Mouse (Mus musculus) olfactory bulb, adult 2 months (tissue): ENCODE results near the gene Gm7714. TPM values are rescaled to one million over a fixed set of nuclear protein-coding genes. Genes with fewer than 3 reads are reported as not detected.
"Not testable (repeated sequence)": the region's sequence is repeated elsewhere in the genome, so short reads cannot be mapped to it uniquely, and the experiment has no call there.

ENCODE experiments used
- H3K27ac ChIP-seq: fragments of 200-500 bp; 2 replicates; pipeline ENCODE4 v1.5.1; 2012; ENCODE audit warnings: low read depth, low read length; ENCODE audit not compliant: insufficient read depth
- H3K4me1 ChIP-seq: fragments of 200-500 bp; 2 replicates; pipeline ENCODE4 v1.6.1; 2012; ENCODE audit warnings: low read length; ENCODE audit not compliant: control insufficient read depth, insufficient read depth
- H3K4me3 ChIP-seq: fragments of 200-500 bp; 2 replicates; pipeline ENCODE4 v1.5.1; 2012; ENCODE audit warnings: mild to moderate bottlenecking, low read depth, low read length, moderate library complexity; ENCODE audit not compliant: insufficient read depth
- CTCF ChIP-seq: fragments of 200-500 bp; IDR thresholded peaks from 2 replicates; pipeline ENCODE4 v1.5.1; 2012; ENCODE audit warnings: low read depth, mild to moderate bottlenecking, low read length, moderate library complexity; ENCODE audit not compliant: insufficient read depth
- POLR2A ChIP-seq: fragments of 200-500 bp; IDR thresholded peaks from 2 replicates; pipeline ENCODE4 v1.6.1; 2012; ENCODE audit warnings: mild to moderate bottlenecking, low read depth, low read length, moderate library complexity; ENCODE audit not compliant: insufficient read depth
- WGBS: fragments of 180-500 bp; shearing (Covaris S2); methylation state at CpG from one replicate; pipeline ENCODE4 v1.1.7; 2018; 5-methylcytosine and 5-hydroxymethylcytosine counted together
- polyA plus RNA-seq: library from polyadenylated mRNA; stranded (reverse); fragments of >200 nt; gene quantifications from 2 replicates; pipeline ENCODE4 v1.2.4, GENCODE M21; 2012; ENCODE audit warnings: low replicate concordance; ENCODE audit not compliant: missing spikeins, insufficient read depth, insufficient read length

Gene Gm7714
- not detected in 2 replicates for polyA plus RNA-seq

GRCm38 (mm10) chr5:88268619-88269018 is at the start of gene Gm7714:
Gm7714 (plus strand) TSS chr5:88268919.
- WGBS, result 69% methylated on average over 1 of the region's 1 CpGs

GRCm38 (mm10) chr5:88256475-88256874 is 12.2 kb upstream of the Gm7714 start:
- H3K27ac ChIP-seq, result no peak overlapping the region
- H3K4me3 ChIP-seq, result no peak overlapping the region
- no peaks in the 10 kb centered on the region for H3K4me1 ChIP-seq
- TF ChIP-seq POLR2A, result no peak
- WGBS, result 86% methylated on average over 1 of the region's 1 CpGs

More at GRCm38 (mm10) chr5:88268619-88269018, at the start of gene Gm7714:
- H3K4me3 ChIP-seq, result no peak within 1 kb of the TSS
- no peak within 1 kb of the TSS for H3K27ac ChIP-seq
- H3K4me1 ChIP-seq, result no peaks in the 10 kb centered on the region
- no peak for TF ChIP-seq CTCF
- no peak for TF ChIP-seq POLR2A

- H3K4me1 ChIP-seq, H3K4me3 ChIP-seq, H3K27ac ChIP-seq: not testable (repeated sequence)
- 58% methylated on average over 3 of the region's 3 CpGs for WGBS
Observed at GRCm38 (mm10) chr5:88311307-88311706, 42.6 kb downstream of the Gm7714 start.

GRCm38 (mm10) chr5:88317012-88317411 is 48.3 kb downstream of the Gm7714 start, which contains the start of gene Prol1:
Prol1 (plus strand) TSS chr5:88317312.
- H3K4me3 ChIP-seq, result no peak within 1 kb of the TSS
- no peaks in the 10 kb centered on the region for H3K4me1 ChIP-seq
- TF ChIP-seq CTCF, result no peak
- TF ChIP-seq POLR2A, result no peak
- 95% methylated on average over 1 of the region's 1 CpGs for WGBS
- H3K27ac ChIP-seq, result no peak within 1 kb of the TSS

Other genes with a start within 250 kb of the Gm7714 start
- not detected in 2 replicates for gene Smr2, start 182.4 kb upstream of the Gm7714 start, polyA plus RNA-seq
- not detected in 2 replicates for gene Gm11116, start 157.4 kb upstream of the Gm7714 start, polyA plus RNA-seq
- not detected in 2 replicates for gene Gm11115, start 114.8 kb upstream of the Gm7714 start, polyA plus RNA-seq
- not detected in 2 replicates for gene Prol1, start 48.4 kb downstream of the Gm7714 start, polyA plus RNA-seq
- not detected in 2 replicates for gene Amtn, start 107.2 kb downstream of the Gm7714 start, polyA plus RNA-seq
- not detected in 2 replicates for gene Ambn, start 187.1 kb downstream of the Gm7714 start, polyA plus RNA-seq
- gene Enam, start 219.1 kb downstream of the Gm7714 start, polyA plus RNA-seq, result not detected in 2 replicates